Mouse (Mus musculus) cortical plate, adult 2 months (tissue): ENCODE measurements around the gene Fuca1. TPM values are rescaled to one million over a fixed set of nuclear protein-coding genes. Genes with fewer than 3 reads are reported as not detected.

ENCODE experiments used
- H3K27ac ChIP-seq: fragments of 200-500 bp; 2 replicates; pipeline ENCODE4 v1.5.1; 2012; ENCODE audit warnings: low read length, control low read depth, inconsistent platforms; ENCODE audit not compliant: insufficient read depth
- H3K4me1 ChIP-seq: fragments of 200-500 bp; 2 replicates; pipeline ENCODE4 v1.6.1; 2011; ENCODE audit warnings: low read length; ENCODE audit not compliant: control insufficient read depth, insufficient read depth
- H3K4me3 ChIP-seq: fragments of 200-500 bp; 2 replicates; pipeline ENCODE4 v1.5.1; 2011; ENCODE audit warnings: mild to moderate bottlenecking, low read length, control low read depth; ENCODE audit not compliant: insufficient read depth
- CTCF ChIP-seq: fragments of 200-500 bp; IDR thresholded peaks from 2 replicates; pipeline ENCODE4 v1.5.1; 2011; ENCODE audit warnings: mild to moderate bottlenecking, control low read depth, low read length; ENCODE audit not compliant: insufficient read depth; ENCODE audit errors: extremely low read depth
- POLR2A ChIP-seq: fragments of 200-500 bp; IDR thresholded peaks from 2 replicates; pipeline ENCODE4 v1.6.1; 2011; ENCODE audit warnings: mild to moderate bottlenecking, low read length, control low read depth; ENCODE audit not compliant: insufficient read depth; ENCODE audit errors: extremely low read depth
- polyA plus RNA-seq: library from polyadenylated mRNA; depleted of rRNA; stranded (reverse); fragments of >200 nt; gene quantifications from 2 replicates; pipeline ENCODE4 v1.2.3, GENCODE M21; 2012

Fuca1 gene
- polyA plus RNA-seq, 1 experiment, result 37.8 TPM

DNA sequence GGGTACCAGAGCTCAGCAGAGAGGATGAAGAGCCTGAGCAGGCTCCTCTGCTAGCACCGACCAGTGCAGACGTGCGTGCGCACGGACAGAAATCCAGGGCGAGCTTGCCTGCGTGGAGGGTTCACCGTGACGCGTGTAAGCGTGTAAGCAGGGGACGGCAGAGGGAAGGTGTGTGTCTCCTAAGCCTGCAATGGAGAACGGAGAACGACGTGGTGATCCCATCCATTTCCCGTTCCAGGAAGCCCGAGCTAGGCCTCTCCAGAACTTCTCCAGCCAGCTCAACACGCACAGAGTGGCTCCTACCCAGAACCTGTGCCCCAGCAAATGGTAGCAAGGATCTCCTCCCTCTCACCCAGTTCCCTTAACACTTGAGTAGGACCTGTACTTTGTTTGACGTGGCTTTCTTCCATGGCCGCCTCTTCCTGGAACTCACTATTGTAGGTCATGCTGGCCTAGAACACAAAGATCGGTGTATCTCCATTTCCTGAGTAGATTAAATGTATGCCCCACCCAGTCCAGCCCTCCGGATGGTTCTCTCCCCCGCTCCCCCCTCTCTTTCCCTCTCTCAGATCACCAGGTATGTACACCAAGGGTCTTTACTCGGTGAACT is 32.0 kb upstream of the Fuca1 start:
- no peak overlapping the region for H3K4me3 ChIP-seq
- H3K4me1 ChIP-seq, result no peaks in the 10 kb centered on the region
- H3K27ac ChIP-seq, result no peak overlapping the region
- TF ChIP-seq CTCF, result no peak
- TF ChIP-seq POLR2A, result no peak

DNA sequence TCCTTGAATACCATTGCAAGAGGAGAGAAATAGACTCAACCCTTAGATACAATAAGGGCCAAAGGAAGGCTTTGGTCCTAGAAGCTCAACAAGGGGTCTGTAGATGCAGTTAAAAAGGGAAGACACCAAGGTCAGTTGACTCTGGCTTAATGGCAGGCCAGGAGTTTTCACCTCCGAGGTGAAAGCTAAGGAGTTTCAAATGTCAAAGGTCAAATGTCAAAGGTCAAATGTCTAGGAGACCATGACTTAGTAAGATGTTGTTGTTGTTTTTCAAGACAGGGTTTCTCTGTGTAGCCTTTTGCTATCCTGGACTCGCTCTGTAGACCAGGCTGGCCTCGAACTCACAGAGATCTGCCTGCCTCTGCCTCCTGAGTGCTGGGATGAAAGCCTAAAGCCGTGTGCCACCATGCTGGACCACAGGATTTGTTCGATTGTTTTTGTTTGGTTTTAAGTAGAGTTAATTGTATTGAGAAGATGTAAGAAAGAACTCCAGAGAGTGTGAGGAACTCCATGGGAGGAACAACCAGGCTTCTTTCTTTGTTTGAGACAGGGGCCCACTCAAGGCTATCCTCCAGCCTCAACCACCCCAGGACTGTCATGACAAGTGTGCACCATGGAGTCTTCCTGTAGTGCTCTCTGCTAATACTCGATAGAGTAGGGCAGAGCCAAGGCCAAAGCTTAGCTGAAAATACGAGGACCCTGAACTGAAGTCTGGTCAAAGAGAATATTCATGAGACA is 31.2 kb upstream of the Fuca1 start:
- no peak overlapping the region for H3K27ac ChIP-seq
- TF ChIP-seq CTCF (no peak), POLR2A (no peak)
- no peak overlapping the region for H3K4me3 ChIP-seq
- no peaks in the 10 kb centered on the region for H3K4me1 ChIP-seq

DNA sequence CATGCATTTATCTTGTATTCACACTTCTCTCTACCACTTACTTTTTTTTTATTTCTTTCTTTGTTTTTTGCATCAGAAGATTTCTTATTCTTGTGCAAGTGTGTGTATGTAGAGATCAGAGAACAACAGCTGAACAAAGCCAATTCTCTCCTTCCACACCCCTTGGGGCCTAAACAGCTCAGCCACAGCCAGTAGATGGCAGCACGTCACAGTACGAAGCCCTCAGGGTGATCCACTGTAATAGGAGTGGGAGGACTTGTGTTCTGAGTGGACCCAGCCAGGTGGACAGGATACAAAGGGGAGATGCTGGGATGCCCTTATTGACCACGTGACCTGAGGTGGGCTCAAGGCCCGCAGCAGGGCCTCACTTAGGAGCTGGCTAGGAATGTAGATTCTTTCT is 30.7 kb upstream of the Fuca1 start:
- H3K27ac ChIP-seq, result no peak overlapping the region

DNA sequence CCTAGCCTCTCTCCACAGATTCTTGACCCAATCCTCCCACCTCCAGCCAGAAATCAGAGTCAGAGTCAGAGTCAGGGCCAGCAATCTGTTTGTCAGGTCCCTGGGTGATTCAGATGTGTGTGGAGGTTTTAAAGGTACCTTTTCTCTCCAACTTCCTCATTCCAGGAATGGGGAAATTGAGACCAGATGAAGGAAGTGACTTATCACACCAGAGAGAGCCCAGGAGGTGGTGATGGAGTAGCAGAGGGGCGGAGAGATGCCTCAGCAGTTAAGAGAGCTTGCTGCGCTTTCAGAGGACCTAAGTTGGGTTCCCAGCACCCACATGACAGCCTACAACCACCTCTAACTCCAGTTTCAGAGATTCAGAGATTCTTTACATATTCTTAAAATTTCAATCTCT is 29.0 kb upstream of the Fuca1 start:
- Histone ChIP-seq H3K4me3 (no peak overlapping the region), H3K27ac (no peak overlapping the region), H3K4me1 (no peaks in the 10 kb centered on the region)
- TF ChIP-seq CTCF, result no peak

More for the DNA sequence above, 30.7 kb upstream of the Fuca1 start:
- no peaks in the 10 kb centered on the region for H3K4me1 ChIP-seq
- no peak overlapping the region for H3K4me3 ChIP-seq
- TF ChIP-seq CTCF, result peak; percentile 96
- TF ChIP-seq POLR2A, result no peak

DNA sequence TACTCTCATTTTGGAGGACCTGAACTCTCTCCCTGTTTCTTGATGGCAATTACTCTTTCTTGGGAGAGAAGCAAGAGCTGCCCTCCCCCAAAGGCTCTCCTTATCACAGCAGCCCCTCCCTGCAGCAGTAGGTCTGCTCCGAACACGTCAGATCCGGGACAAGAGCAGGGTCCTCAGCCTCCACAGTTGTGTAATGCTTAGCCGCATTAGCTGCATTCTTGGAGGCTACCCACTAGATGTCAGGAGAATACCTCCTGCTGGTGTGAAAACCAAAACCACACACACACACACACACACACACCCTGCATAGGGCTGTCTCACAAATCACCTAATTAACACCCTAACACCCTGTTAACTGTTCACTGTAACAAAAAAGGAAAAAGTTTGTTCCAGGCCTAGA is 27.7 kb upstream of the Fuca1 start:
- Histone ChIP-seq H3K4me3 (no peak overlapping the region), H3K4me1 (no peaks in the 10 kb centered on the region), H3K27ac (no peak overlapping the region)
- TF ChIP-seq POLR2A (no peak), CTCF (0 out of 2 replicates have a peak, but pooled peaks have one; percentile 0)

DNA sequence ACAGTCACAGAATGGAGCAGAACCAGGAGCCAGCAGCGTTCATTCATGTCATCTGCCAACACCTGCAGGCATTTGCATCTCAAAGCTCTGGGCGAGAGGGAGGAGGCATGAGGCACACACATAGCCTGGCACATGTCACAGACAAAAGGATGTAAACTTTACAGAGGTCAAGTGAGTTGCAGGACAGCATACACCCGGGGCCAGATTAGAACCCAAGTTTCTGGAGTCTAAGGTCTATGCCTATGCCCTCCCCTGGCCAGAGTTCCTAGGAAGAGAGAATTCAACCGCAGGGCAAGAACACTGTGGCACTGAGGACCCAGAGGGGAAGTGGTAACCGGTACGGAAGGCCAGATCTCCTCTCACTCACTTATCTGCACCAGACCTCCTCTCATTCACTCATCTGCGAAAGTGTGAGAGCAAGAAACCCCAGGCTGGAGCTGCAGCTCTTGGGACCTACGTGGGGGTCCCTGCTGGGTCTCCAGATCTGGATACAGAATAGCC is 25.4 kb upstream of the Fuca1 start, which contains the start of gene Cnr2:
Gene Cnr2 (plus strand): TSS at position 324 of the 501 bp plus-strand sequence.
- TF ChIP-seq CTCF (no peak), POLR2A (no peak)
- Histone ChIP-seq H3K27ac (no peak within 1 kb of the TSS), H3K4me3 (no peak within 1 kb of the TSS), H3K4me1 (no peaks in the 10 kb centered on the region)

DNA sequence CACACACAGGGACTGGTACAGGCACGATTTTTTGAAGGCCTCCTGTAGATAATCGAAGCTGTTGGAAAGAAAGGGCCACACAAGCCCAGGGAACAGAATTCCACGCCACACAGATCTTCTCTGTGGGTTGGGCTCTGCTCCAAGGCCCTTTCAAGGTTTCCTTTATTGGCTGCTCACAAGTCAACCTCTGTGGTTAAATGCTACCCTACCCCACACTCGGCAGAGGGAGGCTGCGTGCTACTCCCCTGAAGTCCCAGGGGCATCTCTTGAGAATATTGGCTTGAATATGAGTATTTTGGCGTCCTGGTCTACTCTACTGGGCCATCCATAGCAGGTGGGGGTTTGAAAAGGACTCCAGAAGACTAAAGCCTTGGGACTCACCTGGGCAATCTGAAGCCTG is 24.4 kb upstream of the Fuca1 start:
- no peak overlapping the region for H3K27ac ChIP-seq
- H3K4me1 ChIP-seq, result no peaks in the 10 kb centered on the region
- TF ChIP-seq CTCF (no peak), POLR2A (no peak)

DNA sequence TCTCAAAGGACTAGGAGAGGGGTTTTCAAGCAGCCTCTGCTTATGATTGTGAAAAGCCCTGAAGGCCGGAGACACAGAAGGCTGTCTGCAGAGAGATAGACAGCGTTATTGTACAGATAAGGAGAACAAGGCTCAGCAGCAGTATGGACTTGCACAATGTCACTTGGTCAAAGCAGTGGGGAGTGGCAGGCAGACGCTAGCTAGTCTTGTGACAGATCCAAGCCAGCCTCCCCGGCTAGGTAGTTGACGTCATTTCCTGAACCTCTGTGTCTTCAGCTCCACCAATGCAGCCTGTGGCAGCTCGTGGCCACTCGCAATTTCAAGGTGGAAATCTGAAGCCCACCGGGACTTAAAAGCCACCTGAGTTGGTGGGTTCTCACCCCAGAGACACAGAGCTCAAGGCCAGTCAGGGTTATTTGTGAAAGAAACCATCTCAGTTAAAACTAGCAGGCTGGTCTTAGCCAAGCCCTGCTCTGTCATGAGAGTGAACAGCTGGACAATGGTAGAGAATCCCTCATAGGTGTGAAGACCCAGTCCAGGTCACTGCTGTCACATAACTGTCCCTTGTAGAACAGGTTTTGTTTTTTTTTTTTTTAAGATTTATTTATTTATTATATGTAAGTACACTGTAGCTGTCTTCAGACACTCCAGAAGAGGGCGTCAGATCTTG is 22.0 kb upstream of the Fuca1 start:
- TF ChIP-seq POLR2A (no peak), CTCF (no peak)
- H3K4me1 ChIP-seq, result no peaks in the 10 kb centered on the region
- no peak overlapping the region for H3K4me3 ChIP-seq
- no peak overlapping the region for H3K27ac ChIP-seq

More for the DNA sequence above, 24.4 kb upstream of the Fuca1 start:
- no peak overlapping the region for H3K4me3 ChIP-seq

DNA sequence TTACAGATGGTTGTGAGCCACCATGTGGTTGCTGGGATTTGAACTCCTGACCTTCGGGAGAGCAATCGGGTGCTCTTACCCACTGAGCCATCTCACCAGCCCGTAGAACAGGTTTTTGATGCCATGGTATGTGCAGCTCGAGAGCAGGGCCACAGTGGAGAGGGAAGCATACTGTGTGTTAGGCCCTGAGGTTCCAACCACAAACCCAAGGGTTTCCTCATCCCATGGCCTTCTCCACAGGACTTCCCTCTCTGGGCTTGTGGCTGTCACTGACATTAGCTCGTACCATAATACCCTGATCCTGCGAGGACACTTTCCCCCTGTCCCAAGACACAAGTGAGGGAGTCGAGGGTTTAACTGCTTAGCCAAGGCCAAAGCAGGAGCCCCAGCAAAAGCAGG is 21.5 kb upstream of the Fuca1 start:
- no peak overlapping the region for H3K27ac ChIP-seq
- H3K4me1 ChIP-seq, result no peaks in the 10 kb centered on the region
- TF ChIP-seq POLR2A, result no peak
- no peak for TF ChIP-seq CTCF
- no peak overlapping the region for H3K4me3 ChIP-seq

DNA sequence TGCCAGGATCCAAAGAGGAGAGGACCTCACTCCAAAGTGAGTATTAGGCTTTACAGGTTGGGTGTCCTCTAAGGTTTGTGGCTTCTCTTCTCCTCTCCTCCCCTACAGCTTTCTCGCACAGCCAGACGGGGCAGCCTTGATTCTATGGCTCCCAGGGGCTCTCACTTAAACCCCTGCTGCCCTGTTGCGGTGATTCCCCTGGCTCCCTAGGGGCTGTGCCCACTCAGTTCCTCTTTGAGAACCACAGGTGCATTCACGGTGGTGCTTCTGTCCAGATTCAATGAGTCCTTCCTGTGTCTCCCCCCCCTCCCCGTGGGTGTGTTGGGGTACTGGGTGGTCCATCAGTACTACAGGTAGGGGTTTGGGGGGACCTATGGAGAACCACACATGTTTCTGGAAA is 20.5 kb upstream of the Fuca1 start:
- H3K4me3 ChIP-seq, result no peak overlapping the region
- H3K27ac ChIP-seq, result no peak overlapping the region
- no peak for TF ChIP-seq POLR2A
- TF ChIP-seq CTCF, result no peak
- no peaks in the 10 kb centered on the region for H3K4me1 ChIP-seq
